Mouse (Mus musculus): ENCODE results near the gene Btbd9. TPM values are rescaled to one million over a fixed set of nuclear protein-coding genes. Genes with fewer than 3 reads are reported as not detected.

Btbd9 gene
- polyA plus RNA-seq, 1 experiment from 2014 or later, result 40.9 TPM

- no peak overlapping the region for H3K4me2 ChIP-seq (ENCODE audit: low read length)
- no peak overlapping the region for H3K27ac ChIP-seq (replicated peaks in 1 of 2; ENCODE audit: control insufficient read depth in 1 of 2, insufficient read depth in 1 of 2, low read depth in 2 of 2, low read length in 2 of 2)
- no peak for ATAC-seq (ENCODE audit: insufficient number of reproducible peaks, insufficient read depth, low FRiP score, low read depth)
- no peaks in the 10 kb centered on the region for H3K27me3 ChIP-seq (ENCODE audit: control insufficient read depth, insufficient read depth, low read length)
- no peaks in the 10 kb centered on the region for H3K36me3 ChIP-seq (ENCODE audit: control insufficient read depth, insufficient read depth, low read length)
- H3K9ac ChIP-seq (ENCODE audit: low read length), result no peak overlapping the region
- H3K4me1 ChIP-seq (ENCODE audit: control insufficient read depth in 2 of 2, insufficient read depth in 2 of 2, low read length in 2 of 2), result peaks cover 18 to 23% of the 10 kb centered on the region in 2 experiments
- H3K4me3 ChIP-seq (ENCODE audit: control insufficient read depth in 1 of 2, insufficient read depth in 1 of 2, low read depth in 1 of 2, low read length in 2 of 2), result no peak overlapping the region
- no peaks in the 10 kb centered on the region for H3K9me3 ChIP-seq (ENCODE audit: control insufficient read depth, low read length)
- 88% methylated on average over 6 of the region's 6 CpGs for WGBS
These were observed 392.7 kb downstream of the Btbd9 start for GRCm38 (mm10) chr17:30183561-30183960.

GRCm38 (mm10) chr17:30182063-30182462 lies 394.2 kb downstream of the Btbd9 start:
- WGBS, result 54% methylated on average over 2 of the region's 2 CpGs
- Histone ChIP-seq H3K4me3 (ENCODE audit: control insufficient read depth in 1 of 2, insufficient read depth in 1 of 2, low read depth in 1 of 2, low read length in 2 of 2) (no peak overlapping the region), H3K4me2 (ENCODE audit: low read length) (no peak overlapping the region), H3K9ac (ENCODE audit: low read length) (no peak overlapping the region), H3K27ac (replicated peaks in 1 of 2; ENCODE audit: control insufficient read depth in 1 of 2, insufficient read depth in 1 of 2, low read depth in 2 of 2, low read length in 2 of 2) (no peak overlapping the region), H3K9me3 (ENCODE audit: control insufficient read depth, low read length) (no peaks in the 10 kb centered on the region), H3K27me3 (ENCODE audit: control insufficient read depth, insufficient read depth, low read length) (no peaks in the 10 kb centered on the region), H3K36me3 (ENCODE audit: control insufficient read depth, insufficient read depth, low read length) (no peaks in the 10 kb centered on the region), H3K4me1 (ENCODE audit: control insufficient read depth in 2 of 2, insufficient read depth in 2 of 2, low read length in 2 of 2) (peaks cover 12 to 23% of the 10 kb centered on the region in 2 experiments)
- no peak for ATAC-seq (ENCODE audit: insufficient number of reproducible peaks, insufficient read depth, low FRiP score, low read depth)

GRCm38 (mm10) chr17:30181554-30181953 lies 394.7 kb downstream of the Btbd9 start:
- Histone ChIP-seq H3K27ac (replicated peaks in 1 of 2; ENCODE audit: control insufficient read depth in 1 of 2, insufficient read depth in 1 of 2, low read depth in 2 of 2, low read length in 2 of 2) (no peak overlapping the region), H3K9me3 (ENCODE audit: control insufficient read depth, low read length) (no peaks in the 10 kb centered on the region), H3K9ac (ENCODE audit: low read length) (no peak overlapping the region), H3K4me1 (ENCODE audit: control insufficient read depth in 2 of 2, insufficient read depth in 2 of 2, low read length in 2 of 2) (peaks cover 10 to 22% of the 10 kb centered on the region in 2 experiments), H3K36me3 (ENCODE audit: control insufficient read depth, insufficient read depth, low read length) (no peaks in the 10 kb centered on the region), H3K4me3 (ENCODE audit: control insufficient read depth in 1 of 2, insufficient read depth in 1 of 2, low read depth in 1 of 2, low read length in 2 of 2) (no peak overlapping the region), H3K27me3 (ENCODE audit: control insufficient read depth, insufficient read depth, low read length) (no peaks in the 10 kb centered on the region), H3K4me2 (ENCODE audit: low read length) (no peak overlapping the region)
- 61% methylated on average over 4 of the region's 4 CpGs for WGBS
- no peak for ATAC-seq (ENCODE audit: insufficient number of reproducible peaks, insufficient read depth, low FRiP score, low read depth)

GRCm38 (mm10) chr17:30180197-30180596 lies 396.1 kb downstream of the Btbd9 start:
- no peaks in the 10 kb centered on the region for H3K9me3 ChIP-seq (ENCODE audit: control insufficient read depth, low read length)
- no peaks in the 10 kb centered on the region for H3K36me3 ChIP-seq (ENCODE audit: control insufficient read depth, insufficient read depth, low read length)
- H3K4me2 ChIP-seq (ENCODE audit: low read length), result no peak overlapping the region
- WGBS, result 89% methylated on average over 6 of the region's 6 CpGs
- ATAC-seq (ENCODE audit: insufficient number of reproducible peaks, insufficient read depth, low FRiP score, low read depth), result no peak
- H3K9ac ChIP-seq (ENCODE audit: low read length), result no peak overlapping the region
- H3K27ac ChIP-seq (replicated peaks in 1 of 2; ENCODE audit: control insufficient read depth in 1 of 2, insufficient read depth in 1 of 2, low read depth in 2 of 2, low read length in 2 of 2), result no peak overlapping the region
- no peak overlapping the region for H3K4me3 ChIP-seq (ENCODE audit: control insufficient read depth in 1 of 2, insufficient read depth in 1 of 2, low read depth in 1 of 2, low read length in 2 of 2)
- H3K4me1 ChIP-seq (ENCODE audit: control insufficient read depth in 2 of 2, insufficient read depth in 2 of 2, low read length in 2 of 2), result peaks cover 8 to 22% of the 10 kb centered on the region in 2 experiments
- H3K27me3 ChIP-seq (ENCODE audit: control insufficient read depth, insufficient read depth, low read length), result no peaks in the 10 kb centered on the region

GRCm38 (mm10) chr17:30178402-30178801 lies 397.9 kb downstream of the Btbd9 start:
- Histone ChIP-seq H3K27ac (replicated peaks in 1 of 2; ENCODE audit: control insufficient read depth in 1 of 2, insufficient read depth in 1 of 2, low read depth in 2 of 2, low read length in 2 of 2) (no peak overlapping the region), H3K9ac (ENCODE audit: low read length) (no peak overlapping the region), H3K4me2 (ENCODE audit: low read length) (no peak overlapping the region), H3K4me1 (ENCODE audit: control insufficient read depth in 2 of 2, insufficient read depth in 2 of 2, low read length in 2 of 2) (peaks cover 8 to 22% of the 10 kb centered on the region in 2 experiments), H3K9me3 (ENCODE audit: control insufficient read depth, low read length) (no peaks in the 10 kb centered on the region), H3K27me3 (ENCODE audit: control insufficient read depth, insufficient read depth, low read length) (no peaks in the 10 kb centered on the region), H3K4me3 (ENCODE audit: control insufficient read depth in 1 of 2, insufficient read depth in 1 of 2, low read depth in 1 of 2, low read length in 2 of 2) (no peak overlapping the region), H3K36me3 (ENCODE audit: control insufficient read depth, insufficient read depth, low read length) (no peaks in the 10 kb centered on the region)
- ATAC-seq (ENCODE audit: insufficient number of reproducible peaks, insufficient read depth, low FRiP score, low read depth), result no peak
- WGBS, result 84% methylated on average over 1 of the region's 1 CpGs

- no peaks in the 10 kb centered on the region for H3K27me3 ChIP-seq (ENCODE audit: control insufficient read depth, insufficient read depth, low read length)
- H3K27ac ChIP-seq (replicated peaks in 1 of 2; ENCODE audit: control insufficient read depth in 1 of 2, insufficient read depth in 1 of 2, low read depth in 2 of 2, low read length in 2 of 2), result 0 out of 4 replicates have a peak overlapping the region, but pooled peaks of 1 of the 2 experiments have one; percentile 14
- 62% methylated on average over 4 of the region's 4 CpGs for WGBS
- no peak overlapping the region for H3K4me2 ChIP-seq (ENCODE audit: low read length)
- H3K36me3 ChIP-seq (ENCODE audit: control insufficient read depth, insufficient read depth, low read length), result no peaks in the 10 kb centered on the region
- H3K4me3 ChIP-seq (ENCODE audit: control insufficient read depth in 1 of 2, insufficient read depth in 1 of 2, low read depth in 1 of 2, low read length in 2 of 2), result no peak overlapping the region
- no peak overlapping the region for H3K9ac ChIP-seq (ENCODE audit: low read length)
- H3K4me1 ChIP-seq (ENCODE audit: control insufficient read depth in 2 of 2, insufficient read depth in 2 of 2, low read length in 2 of 2), result peaks cover 8 to 22% of the 10 kb centered on the region in 2 experiments
- no peaks in the 10 kb centered on the region for H3K9me3 ChIP-seq (ENCODE audit: control insufficient read depth, low read length)
- ATAC-seq (ENCODE audit: insufficient number of reproducible peaks, insufficient read depth, low FRiP score, low read depth), result no peak
These were observed 398.9 kb downstream of the Btbd9 start for GRCm38 (mm10) chr17:30177435-30177834.

Other genes starting within 250 kb of the Btbd9 start
- gene Dnah8, start 47.9 kb upstream of the Btbd9 start, polyA plus RNA-seq (2014; fragmentation: Nextera tagmentation; extraction: Ambion mirVana), result 2.4 TPM in 2 replicates
- 222 and 225 TPM in 2 replicates for gene Glo1, start 50.4 kb upstream of the Btbd9 start, polyA plus RNA-seq (2014; fragmentation: Nextera tagmentation; extraction: Ambion mirVana)

Data from heart, embryonic 14.5 days (tissue).